Mouse (Mus musculus): ENCODE results near the gene Arvcf.

The Arvcf gene

DNA sequence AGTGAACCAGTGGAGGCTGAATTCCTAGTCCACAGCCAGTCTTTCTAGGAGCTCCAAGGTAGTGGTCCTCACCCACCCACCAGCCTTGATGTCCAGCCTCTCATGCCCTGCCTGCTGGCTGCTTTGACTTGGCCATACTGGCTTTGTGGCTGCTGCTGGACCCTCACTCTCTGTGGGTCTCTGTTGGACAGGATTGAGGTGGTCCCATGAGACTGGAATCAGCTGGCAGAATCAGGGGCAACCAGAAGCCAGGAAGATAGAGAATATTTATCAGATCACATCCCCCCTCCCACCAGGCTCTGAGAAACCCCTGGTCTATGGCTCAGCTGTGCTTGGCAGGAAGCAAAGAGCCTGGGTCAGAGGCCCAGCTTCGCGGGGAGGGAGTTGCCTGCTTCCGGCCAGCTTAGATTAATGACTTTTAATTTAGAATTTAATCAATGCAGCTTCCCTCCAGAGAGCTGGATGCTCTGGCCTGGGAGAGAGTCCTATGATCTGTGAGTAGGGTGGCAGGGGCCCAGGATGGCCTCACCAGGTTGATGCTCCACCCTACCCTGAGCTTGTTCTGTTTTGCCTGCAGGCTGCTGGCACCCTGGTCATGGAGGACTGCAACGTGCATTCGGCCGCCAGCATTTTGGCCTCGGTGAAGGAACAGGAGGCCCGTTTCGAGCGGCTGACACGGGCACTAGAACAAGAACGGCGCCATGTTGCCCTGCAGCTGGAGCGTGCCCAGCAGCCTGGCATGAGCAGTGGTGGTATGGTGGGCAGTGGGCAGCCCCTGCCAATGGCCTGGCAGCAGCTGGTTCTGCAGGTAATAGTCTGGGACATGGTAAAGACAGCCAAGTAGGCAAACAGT is 40.8 kb downstream of the Arvcf start:
- DNase-seq, result peak; percentile 47 to 65

DNA sequence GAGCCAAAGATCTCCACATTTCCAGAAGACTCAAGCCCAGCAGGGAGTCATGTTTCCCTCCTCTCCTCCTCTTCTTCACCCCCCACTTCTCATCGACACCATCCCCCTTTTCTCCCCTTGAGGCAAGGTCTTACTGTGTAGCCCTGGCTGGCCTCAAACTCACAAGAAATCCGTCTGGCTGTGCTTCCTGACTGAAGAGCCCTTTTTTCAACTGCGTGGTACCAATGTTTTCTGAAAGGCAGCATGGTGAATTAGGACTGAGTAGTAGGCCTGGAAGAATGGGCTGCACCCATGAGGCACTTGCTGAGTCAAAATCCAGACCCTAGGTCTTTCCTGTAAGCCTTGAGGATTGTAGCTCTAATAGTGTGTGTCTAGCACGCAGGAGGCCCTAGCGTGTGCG is 42.4 kb downstream of the Arvcf start:
- DNase-seq, result peak in 1 of 2 experiments; percentile 0

DNA sequence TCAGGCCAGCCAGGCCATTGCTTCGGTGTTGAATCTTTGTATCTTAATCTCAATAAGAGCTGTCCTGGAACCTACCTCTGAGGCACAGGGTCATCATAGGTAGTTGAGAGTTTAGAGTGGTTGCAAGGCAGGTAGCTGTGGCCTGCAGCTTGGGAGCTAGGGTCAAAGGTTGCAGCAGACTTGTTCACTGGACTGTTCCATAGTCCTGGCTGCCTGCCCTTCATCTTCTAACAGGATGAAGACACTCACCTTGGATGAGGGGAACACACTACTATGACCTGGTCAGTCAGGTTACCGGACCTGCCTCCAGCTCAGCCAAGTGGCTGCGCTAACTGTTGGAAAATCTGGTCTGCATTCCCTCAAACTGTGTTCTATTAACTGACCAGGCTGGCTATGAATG is 43.1 kb downstream of the Arvcf start:
- DNase-seq, result peak in 1 of 2 experiments; percentile 3

DNA sequence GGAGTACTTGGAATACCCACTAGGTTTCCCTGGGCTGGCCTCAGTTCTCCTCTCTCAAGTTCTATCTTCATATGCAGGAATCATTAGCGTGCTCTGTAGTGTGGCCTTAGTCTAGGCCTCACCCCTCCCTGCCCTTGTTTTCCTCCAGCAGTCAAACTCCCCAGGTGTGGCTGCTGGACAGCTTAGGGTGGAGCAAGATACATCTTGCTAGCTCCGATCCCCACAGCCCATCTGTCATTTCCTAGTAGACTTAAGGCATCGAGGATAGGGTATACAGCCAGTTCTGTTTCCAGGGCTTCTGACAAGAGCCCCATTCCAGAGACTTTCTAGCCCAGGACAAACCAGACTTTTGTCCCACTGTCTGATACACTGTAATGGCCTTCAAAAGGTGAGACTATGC is 43.7 kb downstream of the Arvcf start:
- no peak for DNase-seq

DNA sequence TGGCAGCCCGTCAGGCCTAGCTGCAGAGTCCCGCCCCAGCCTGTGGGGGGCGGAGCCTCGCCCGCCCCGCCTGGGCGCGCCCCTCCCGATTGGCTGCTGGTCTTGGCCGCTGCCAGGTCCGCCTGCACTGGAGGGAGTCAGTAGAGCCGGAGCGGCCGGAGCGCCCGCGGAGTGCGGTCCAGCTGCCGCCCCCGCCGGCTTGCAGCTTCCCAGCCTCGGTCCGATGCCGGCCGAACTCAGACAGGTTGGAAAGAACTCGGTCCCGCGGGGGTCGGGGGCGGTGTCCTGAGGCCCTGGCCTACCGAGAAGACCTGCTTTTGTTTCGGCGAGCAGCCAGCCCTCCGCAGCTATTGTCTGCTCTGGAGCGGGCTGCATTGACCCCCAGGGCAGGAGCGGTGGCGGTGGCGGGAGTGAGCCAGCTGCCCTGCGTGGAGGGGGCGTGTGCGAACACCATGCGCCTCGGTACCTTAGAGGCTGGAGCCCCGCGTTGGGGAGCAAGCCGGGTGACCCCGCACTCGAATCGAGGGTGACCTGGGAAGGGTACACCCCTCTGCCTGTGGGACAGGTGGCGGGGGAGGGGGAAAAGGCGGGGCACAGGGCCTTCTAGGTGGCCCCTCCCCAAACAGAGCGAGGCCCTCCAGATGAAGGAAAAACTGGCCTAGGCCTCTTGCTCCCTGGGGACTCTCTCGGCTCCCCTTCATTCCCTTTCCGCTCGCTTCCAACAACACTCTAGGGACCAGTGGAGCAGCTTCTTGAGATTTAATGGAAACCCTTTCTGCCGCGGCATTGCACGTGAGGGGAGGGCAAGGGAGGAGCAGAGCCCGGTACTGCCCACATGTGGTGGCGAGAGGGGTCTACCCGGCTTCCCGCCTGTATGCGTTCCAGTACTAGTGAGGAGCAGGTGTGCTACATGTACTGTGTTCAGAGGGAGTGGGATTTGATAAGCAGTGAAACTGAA is 44.8 kb downstream of the Arvcf start:
- DNase-seq, result peak; percentile 89 to 94

DNA sequence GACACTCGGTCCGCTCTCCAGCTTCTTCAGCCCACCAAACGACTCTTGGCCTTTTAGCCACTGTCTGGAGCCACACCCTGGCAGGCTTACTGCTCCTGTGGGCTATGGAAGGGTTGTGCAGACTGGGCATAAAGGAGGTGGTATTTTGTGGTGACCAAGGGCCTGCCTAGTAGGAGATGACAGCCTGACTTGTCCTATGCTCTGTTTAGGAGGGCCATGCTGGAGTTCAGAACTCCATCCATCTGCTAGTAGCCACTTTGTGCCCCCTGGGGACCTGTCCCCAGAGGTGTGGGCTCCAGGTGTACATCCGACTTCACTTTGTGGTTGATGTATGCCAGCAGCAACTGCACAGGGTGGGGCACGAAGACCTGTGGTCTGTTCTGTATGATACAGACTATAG is 45.6 kb downstream of the Arvcf start:
- DNase-seq, result no peak

DNA sequence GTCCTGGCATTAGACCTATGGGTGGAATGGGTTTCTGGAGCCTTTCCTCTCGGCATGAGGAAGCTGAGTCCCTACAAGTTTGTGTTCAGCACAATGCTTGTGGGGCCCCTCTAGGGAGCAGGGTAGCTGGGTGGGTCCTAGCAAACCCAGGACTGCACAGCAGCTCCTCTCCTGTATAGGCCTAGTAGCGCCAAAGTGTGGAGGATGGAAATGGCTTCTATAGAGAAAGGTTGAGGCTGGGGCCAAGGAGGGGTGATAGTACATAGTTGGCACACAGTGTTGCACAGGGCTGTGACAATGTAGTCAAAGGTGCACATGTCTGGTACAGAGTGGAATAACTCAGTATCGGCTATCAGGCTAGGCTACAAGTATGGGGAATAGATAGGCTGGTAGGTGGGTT is 46.1 kb downstream of the Arvcf start:
- no peak for DNase-seq

DNA sequence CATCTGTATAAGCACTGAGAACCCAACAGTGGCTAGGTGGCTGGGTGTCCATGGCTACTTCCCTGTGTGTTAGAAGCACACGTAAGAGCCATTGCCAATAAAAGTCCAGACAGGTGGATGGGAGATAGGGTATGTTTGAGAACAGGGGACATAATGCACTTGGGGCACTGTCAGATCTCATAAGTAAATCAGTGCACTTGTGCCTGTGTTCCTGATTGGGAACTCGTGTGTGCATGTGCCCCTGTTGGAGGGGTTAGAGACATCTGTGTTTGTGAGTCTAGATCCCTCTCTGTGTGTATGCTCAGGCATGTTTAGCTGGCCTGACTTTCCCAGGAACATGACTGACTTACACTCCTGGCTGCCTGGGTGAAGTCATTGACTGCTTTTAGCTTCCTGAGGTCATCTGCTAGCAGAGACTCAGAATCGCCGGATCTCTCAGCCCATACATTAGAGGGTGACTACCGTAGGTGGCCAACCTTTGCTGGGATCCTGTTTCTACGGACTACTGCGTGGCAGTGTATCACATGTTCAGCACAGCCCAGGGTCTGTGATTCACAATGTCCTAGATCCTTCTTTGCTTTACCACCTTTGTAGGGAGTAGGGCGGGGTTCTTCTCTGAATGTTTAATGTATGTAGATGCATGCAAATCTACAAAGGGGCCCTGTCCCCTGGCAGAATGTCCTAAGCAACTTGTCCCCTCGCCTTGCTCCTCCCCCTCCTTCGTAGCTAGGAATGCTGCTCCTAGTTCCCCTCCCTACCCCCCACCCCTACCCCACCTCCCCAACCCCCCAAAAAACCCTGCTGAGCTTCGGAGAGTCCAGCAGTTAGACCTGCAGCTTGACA is 47.0 kb downstream of the Arvcf start:
- DNase-seq, result no peak

DNA sequence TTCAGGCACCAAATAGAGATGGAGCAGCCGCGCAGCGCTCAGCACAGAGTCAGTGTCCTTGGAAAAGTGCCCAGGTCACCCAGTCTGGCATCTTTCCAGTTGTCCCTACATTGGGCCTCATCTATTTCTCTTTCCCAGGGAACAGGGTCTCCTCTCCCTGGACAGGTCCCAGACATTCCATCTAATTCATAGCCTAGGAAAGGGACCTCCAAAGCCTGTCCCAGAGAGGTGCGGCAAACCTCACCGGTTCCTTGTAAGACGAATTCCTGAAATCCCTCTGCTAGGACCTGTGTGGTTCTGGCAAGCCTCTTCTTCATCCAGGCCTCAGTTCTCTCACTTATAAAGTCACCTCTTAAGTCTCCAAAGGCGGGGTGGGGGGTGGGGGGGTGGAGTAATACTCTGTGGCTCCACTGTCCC is 47.6 kb downstream of the Arvcf start:
- DNase-seq, result peak; percentile 74 to 75

DNA sequence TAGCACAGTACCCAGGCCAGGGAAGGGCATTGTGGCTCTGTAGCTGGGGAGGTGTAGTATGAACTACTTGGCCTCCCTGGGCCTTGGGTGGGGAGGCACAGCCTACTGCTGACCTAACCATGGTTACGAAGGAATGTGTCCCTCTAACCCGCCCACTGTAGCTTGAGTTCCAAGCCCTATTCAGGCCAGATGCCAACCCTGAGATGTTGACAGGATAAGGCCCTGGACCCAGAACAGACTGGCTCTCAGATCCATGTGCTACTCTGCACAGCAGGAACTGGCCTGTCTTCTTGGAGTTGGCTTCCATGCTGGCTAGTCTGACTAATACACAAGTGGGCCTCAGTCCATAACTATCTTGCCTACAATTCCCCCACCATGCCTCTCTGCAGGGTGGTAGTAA is 48.2 kb downstream of the Arvcf start:
- DNase-seq, result peak; percentile 47 to 58

DNA sequence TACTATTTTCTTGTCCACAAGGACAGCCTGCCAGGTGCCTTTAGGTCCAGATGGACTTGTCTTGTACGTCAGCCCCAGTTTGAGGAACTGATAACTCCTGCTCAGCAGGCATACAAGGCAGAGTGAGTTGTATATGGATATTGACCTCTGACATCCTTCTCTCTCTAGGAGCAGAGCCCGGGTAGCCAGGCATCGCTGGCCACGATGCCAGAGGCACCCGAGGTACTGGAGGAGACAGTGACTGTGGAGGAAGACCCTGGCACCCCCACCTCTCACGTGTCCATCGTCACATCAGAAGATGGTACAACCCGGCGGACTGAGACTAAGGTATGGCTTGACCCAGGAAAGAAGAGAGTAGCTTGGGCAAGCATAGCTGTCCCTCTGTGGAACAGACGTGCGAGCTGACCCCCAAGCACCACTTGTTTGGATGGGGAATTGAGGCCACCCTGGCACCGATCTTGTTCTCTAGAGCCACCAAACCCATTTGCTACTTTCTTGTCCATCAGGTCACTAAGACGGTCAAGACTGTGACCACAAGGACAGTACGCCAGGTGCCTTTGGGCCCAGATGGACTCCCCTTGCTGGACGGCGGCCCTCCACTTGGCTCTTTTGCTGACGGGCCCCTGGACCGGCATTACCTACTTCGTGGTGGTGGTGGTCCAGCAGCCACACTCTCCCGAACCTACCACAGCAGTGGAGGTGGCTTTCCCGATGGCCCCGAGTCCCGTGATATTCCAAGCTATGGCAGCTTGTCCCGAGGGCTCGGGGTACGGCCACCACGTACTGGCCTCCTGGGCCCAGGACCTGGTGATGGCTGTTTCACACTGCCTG is 49.0 kb downstream of the Arvcf start:
- no peak for DNase-seq

DNA sequence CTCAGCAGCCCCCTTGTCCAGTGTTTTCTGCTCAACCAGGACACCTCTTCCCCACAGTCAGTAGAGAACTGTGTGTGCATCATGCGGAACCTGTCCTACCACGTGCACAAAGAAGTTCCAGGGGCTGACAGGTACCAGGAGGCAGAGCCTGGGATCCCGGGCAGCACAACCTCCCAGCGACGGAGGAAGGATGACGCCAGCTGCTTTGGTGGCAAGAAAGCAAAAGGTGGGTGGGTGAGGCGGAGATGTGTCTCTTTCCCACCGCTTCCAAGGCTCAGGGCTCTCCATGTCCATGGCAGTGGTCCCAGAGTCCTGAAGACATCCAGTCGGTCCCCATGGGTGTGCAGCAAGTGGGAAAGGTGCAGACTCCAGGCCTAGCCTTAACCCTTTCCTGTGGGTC is 52.0 kb downstream of the Arvcf start:
- DNase-seq, result no peak

DNA sequence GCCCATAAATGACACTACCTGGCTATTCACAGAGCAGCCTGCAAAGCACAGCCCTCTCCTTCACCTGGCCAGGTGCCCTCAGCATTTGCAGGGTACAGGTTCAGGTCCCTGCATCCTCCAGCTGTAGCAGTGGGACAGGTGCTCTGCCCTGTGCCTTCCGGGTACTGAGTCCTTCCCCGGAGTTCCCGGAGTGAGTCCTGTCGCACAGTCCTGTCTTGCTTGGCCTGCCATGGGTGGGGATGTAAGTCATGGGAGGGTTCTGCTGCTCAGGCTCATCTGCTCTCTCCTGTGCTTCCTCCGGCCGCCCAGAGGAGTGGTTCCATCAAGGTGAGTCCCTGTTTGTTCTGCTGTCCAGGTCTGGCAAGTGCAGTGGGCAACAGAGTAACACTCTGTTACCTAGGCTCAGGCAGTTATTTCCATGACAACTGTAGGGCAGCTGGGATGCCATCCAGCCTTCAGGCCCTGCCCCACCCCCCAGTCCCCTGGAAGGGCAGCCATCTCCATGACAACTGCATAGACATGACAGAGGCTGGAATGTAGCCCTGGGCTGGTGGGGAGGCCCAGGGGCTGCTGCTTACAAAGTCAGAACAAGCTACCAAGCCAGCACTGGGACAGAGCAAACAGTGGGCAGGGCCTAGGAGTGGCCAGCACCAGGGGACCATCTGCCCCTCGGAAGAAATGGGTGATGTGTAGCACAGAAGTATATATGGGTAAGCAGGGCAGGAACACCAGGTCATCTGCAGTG is 52.7 kb downstream of the Arvcf start:
- DNase-seq, result peak in 1 of 2 experiments; percentile 58

DNA sequence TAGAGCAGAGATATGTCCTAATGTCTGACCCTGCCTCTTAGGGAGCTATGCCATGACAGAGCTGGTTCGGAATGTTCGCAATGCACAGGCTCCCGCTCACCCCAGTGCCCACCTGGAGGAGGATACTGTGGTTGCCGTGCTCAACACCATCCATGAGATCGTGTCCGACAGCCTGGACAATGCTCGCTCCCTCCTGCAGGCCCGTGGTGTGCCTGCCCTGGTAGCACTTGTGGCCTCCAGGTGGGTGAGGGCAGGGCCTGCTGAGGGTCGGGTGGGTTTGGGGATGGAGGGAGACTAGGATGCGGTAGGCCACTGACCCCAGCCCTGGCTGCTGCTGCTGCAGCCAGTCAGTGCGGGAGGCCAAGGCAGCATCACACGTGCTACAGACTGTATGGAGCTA is 55.3 kb downstream of the Arvcf start:
- no peak for DNase-seq

DNA sequence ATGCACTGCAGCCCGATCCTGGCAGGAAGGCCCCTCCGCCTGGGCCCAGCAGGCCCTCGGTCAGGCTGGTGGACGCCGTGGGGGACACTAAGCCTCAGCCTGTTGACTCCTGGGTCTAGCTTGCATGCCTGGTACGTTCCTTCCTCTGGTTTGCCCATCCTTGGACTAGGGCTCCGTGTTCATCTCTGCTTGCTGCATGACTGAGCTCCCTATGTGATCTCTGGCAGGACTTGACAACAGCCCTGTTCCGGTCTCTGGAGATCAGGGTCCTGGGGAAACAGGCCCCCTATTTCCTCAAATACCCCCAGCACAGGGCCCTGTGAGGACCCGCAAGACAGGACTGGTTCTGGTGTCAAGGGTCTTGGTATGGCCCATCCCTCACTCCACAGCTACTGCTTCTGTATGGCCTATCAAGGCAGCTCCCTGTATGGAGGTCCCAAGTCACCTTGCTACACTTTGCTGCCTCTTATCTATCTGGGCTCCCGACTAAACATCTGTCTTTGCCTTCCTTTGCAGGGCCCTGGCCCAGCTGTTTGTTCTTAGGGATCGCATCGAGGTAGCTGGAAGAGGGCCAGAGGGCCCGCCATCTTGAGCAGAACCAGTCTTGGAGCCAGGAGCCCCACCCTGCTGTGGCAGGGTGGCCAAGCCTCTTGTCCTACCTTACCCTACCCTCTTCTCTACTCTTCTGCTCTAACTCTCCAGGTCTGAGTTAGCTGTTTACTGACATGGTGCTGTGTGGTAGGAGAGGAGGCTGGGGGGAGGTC is 57.3 kb downstream of the Arvcf start:
- no peak for DNase-seq

DNA sequence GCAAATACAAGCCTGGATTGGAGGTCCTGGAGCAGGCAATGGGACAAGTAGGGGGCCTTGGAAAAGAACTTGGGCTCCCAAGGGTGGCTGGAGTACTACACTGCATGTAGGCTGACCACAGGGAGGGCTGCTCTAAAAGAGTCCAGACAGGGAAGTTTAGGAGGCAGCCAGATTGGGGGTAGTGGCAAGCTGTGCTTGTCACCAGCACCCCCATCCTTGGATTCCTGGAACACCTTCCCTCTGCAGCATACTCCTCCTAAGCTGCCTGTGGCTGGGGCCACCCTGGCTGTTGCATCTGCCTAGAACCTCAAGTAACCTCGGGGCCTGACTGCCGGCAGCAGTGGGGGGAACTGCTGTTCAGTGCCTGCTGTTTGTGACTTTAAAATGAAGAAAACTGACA is 57.9 kb downstream of the Arvcf start:
- DNase-seq, result no peak

DNA sequence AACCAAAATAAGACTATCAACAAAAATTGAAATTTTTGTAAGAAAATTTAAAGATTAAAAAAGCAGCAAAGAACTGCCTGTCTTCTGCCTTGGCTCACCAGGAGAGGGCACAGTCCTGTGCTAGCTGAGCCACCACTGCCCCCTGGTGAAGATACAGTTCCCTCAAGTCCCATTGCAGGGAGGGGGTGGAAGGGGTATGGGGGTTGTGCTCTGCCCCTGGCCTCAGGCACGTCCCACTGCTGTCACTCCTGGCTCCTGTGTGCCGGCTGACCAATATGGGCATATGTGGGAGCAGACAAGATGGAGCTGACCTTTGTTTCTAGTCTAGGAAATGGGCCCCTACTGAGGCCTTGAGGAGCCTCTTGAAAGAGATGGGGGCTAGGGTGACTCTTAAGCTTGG is 58.3 kb downstream of the Arvcf start:
- peak; percentile 74 to 81 for DNase-seq

DNA sequence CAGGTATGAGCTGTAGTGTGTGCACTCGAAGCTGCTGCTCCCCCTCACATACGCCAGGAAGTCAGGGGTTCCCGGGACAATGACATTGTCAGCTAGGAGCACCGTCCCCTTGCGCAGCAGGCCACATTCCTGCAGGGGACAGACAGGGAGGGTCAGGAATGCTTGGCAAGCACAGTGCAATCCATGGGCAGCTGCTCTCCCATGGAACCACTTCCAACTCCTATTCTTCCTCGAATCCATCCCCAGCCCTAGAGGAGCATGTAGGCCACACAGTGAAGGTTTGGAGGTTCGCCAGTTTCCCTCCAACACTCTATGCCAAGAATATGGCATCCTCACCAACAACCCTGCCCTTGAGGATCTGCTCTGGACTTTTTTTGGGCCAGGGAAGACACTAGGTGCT is 59.9 kb downstream of the Arvcf start:
- no peak for DNase-seq

DNA sequence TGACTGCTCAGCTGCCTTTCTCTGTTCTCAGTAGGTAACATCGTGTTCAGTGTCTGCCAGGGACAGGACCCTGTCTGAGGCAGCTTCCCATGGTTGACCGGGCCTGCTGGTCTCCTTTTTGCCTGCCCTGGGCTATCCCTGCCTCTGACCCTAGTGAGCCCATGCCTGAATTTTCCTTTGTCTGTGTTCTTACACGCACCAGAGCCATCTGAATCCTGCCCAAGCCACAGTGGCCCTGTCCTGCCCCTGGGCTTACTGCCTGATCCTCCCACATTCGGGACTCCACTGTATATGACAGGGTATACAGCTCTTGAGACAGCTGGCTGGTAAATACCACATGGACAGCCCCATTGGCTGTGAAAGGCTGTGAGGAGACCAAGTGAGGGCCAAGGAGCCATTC is 61.8 kb downstream of the Arvcf start:
- DNase-seq, result no peak

DNA sequence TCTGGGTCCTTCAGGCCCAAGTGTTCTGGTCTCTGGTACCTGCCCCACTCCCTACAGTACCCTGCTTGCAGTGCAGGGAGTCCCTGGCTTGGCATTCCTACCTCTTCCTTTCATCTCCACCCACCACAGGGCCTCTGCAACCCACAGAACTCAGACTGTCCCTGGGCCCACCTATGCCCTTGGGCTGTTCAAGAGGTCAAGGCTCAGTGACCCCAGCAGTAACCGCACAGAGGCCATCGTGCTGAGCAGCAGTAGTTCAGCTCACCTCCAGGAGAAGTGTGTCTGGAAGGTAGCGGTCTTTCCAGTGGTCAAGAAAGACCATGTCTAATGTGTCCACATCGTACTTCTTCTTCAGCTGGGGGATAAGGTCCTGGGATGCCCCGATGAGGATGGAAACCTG is 62.4 kb downstream of the Arvcf start:
- DNase-seq, result peak in 1 of 2 experiments; percentile 21

All from kidney, postnatal 4 days (tissue).